Mouse (Mus musculus): ENCODE data around the gene Cdkal1. TPM values are rescaled to one million over a fixed set of nuclear protein-coding genes. Genes with fewer than 3 reads are reported as not detected.

The Cdkal1 gene
- total RNA-seq, 1 experiment from 2014 or later = 68.2 TPM

DNA sequence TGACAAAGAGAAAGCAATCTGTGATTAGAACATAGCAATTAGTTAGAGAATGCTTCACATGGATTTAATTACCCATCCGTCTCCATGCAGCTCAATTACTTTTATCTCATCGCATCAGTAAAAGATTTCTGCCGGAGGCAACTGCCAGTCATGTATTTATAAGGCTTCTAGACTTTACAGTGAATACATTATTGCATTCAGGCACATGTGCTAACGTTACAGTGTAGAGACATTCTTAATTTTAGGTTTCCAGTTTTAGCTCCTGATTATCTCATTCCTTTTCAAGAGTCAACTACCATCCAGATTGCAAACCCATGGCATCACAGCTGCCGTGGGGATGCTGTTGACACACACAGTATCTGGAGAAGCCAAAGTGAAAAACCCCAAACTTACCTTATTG is 289.8 kb downstream of the Cdkal1 start:
- no peak for ATAC-seq (ENCODE audit: extremely low read depth, insufficient number of reproducible peaks, low FRiP score, poor library complexity, severe bottlenecking)

DNA sequence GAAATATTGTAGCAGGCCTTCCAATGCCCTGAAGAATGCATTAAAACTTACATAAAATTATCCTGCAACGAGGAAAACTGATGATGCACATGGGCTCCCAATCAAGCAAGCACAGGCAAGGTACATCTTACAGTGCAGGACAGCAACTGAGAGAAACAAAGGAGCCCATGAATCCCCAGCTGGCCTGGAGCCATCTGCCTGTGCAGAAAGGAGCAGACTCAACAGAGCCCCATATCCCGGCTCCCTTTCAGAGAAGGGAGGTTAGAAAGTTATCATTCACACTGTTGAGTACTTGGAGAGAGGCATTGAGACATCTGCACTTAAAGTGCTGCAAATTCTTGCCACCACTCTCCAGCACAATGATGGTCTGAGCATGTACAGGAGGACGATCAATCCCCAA is 296.3 kb downstream of the Cdkal1 start:
- ATAC-seq (ENCODE audit: extremely low read depth, insufficient number of reproducible peaks, low FRiP score, poor library complexity, severe bottlenecking) = no peak

- no peak for ATAC-seq (ENCODE audit: extremely low read depth, insufficient number of reproducible peaks, low FRiP score, poor library complexity, severe bottlenecking)
Measured at GRCm38 (mm10) chr13:29555160-29555785, 300.2 kb downstream of the Cdkal1 start.

- ATAC-seq (ENCODE audit: extremely low read depth, insufficient number of reproducible peaks, low FRiP score, poor library complexity, severe bottlenecking) = no peak
Measured at GRCm38 (mm10) chr13:29553792-29554191, 301.7 kb downstream of the Cdkal1 start.

DNA sequence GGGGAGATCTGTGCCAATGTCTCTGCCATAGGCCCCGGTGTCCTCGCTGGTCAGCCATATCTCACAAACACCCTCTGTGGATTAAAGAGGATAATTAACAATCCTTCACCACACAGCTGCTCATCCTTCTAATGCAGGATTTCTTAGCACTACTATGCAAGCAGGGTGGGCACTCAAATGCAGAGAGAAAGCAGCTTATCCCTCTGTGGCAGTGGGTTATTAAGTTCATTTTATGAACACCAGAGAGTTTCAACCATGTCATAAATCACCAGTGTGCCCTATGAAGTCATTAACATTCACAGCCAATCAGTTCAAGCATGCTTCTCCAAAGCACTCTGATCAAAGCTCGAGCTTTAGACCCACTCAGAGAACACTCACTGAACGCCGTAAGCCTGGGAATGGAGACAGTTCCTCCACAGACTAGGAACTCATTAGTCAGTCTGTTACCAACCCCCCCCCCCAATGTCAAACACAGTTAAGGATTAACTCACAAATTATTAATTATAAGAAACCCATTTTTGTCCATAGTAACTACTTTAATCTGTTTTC is 303.1 kb downstream of the Cdkal1 start:
- no peak for ATAC-seq (ENCODE audit: extremely low read depth, insufficient number of reproducible peaks, low FRiP score, poor library complexity, severe bottlenecking)

- no peak for ATAC-seq (ENCODE audit: extremely low read depth, insufficient number of reproducible peaks, low FRiP score, poor library complexity, severe bottlenecking)
Measured at GRCm38 (mm10) chr13:29550886-29551285, 304.6 kb downstream of the Cdkal1 start.

DNA sequence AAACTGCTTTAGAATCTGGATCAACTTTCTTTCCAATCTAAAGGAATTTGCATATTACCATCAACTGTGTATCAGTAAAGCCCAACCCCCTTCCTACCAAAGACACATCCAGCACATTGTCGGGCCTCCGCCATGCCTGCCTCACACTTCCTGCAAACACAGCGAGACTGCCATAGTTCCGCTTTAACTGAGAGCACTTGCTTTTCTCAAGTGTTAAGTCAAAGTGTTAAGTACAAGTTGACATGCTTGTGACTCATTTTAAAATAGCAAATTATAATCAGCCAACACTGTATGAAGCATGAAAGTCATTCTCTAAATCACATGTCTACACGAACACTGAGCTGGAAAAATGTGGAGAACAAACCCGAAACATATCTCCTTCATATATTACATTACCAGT is 305.3 kb downstream of the Cdkal1 start:
- no peak for ATAC-seq (ENCODE audit: extremely low read depth, insufficient number of reproducible peaks, low FRiP score, poor library complexity, severe bottlenecking)

DNA sequence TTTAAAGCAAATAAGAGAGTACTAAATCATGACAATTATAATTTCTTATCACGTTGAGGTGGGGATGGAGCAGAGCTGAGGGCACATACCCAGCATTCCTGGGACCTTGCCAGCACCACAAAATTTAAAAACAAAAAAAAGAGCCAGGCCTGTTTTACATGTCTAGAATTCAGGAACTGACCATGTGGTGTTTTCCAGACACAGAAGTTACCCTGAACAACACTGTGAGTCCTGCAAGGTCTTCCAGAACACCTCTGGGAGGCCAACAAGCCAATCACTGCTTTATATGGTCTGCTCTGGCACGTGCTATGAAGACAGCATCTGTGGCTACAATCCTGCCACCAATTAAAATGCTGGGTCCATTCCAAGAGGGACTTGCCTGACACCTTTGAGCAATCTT is 305.7 kb downstream of the Cdkal1 start:
- no peak for ATAC-seq (ENCODE audit: extremely low read depth, insufficient number of reproducible peaks, low FRiP score, poor library complexity, severe bottlenecking)

GRCm38 (mm10) chr13:29537906-29538305 is 317.6 kb downstream of the Cdkal1 start:
- ATAC-seq (ENCODE audit: extremely low read depth, insufficient number of reproducible peaks, low FRiP score, poor library complexity, severe bottlenecking) = no peak

GRCm38 (mm10) chr13:29533586-29533985 is 321.9 kb downstream of the Cdkal1 start:
- no peak for ATAC-seq (ENCODE audit: extremely low read depth, insufficient number of reproducible peaks, low FRiP score, poor library complexity, severe bottlenecking)

GRCm38 (mm10) chr13:29528344-29528743 is 327.1 kb downstream of the Cdkal1 start:
- no peak for ATAC-seq (ENCODE audit: extremely low read depth, insufficient number of reproducible peaks, low FRiP score, poor library complexity, severe bottlenecking)

- no peak for ATAC-seq (ENCODE audit: extremely low read depth, insufficient number of reproducible peaks, low FRiP score, poor library complexity, severe bottlenecking)
Measured at GRCm38 (mm10) chr13:29521321-29521720, 334.2 kb downstream of the Cdkal1 start.

GRCm38 (mm10) chr13:29514071-29514470 is 341.4 kb downstream of the Cdkal1 start:
- ATAC-seq (ENCODE audit: extremely low read depth, insufficient number of reproducible peaks, low FRiP score, poor library complexity, severe bottlenecking) = no peak

- no peak for ATAC-seq (ENCODE audit: extremely low read depth, insufficient number of reproducible peaks, low FRiP score, poor library complexity, severe bottlenecking)
Measured at GRCm38 (mm10) chr13:29504861-29505568, 350.5 kb downstream of the Cdkal1 start.

GRCm38 (mm10) chr13:29503147-29504044 is 352.1 kb downstream of the Cdkal1 start:
- ATAC-seq (ENCODE audit: extremely low read depth, insufficient number of reproducible peaks, low FRiP score, poor library complexity, severe bottlenecking) = no peak

GRCm38 (mm10) chr13:29502481-29503146 is 352.9 kb downstream of the Cdkal1 start:
- no peak for ATAC-seq (ENCODE audit: extremely low read depth, insufficient number of reproducible peaks, low FRiP score, poor library complexity, severe bottlenecking)

- no peak for ATAC-seq (ENCODE audit: extremely low read depth, insufficient number of reproducible peaks, low FRiP score, poor library complexity, severe bottlenecking)
Measured at GRCm38 (mm10) chr13:29501173-29501572, 354.3 kb downstream of the Cdkal1 start.

- no peak for ATAC-seq (ENCODE audit: extremely low read depth, insufficient number of reproducible peaks, low FRiP score, poor library complexity, severe bottlenecking)
Measured at GRCm38 (mm10) chr13:29499750-29500149, 355.7 kb downstream of the Cdkal1 start.

GRCm38 (mm10) chr13:29497286-29497685 is 358.2 kb downstream of the Cdkal1 start:
- ATAC-seq (ENCODE audit: extremely low read depth, insufficient number of reproducible peaks, low FRiP score, poor library complexity, severe bottlenecking) = no peak

Measured in neutrophil, adult 5-6 weeks (primary cell).